Mouse (Mus musculus) brain, embryonic 14.5 days (tissue): Measurements from ENCODE around the gene Acbd3.

ENCODE experiments used
- CTCF ChIP-seq: fragments of 200-500 bp; IDR thresholded peaks from 2 replicates; pipeline ENCODE4 v1.5.1; 2012; ENCODE audit warnings: inconsistent platforms, mild to moderate bottlenecking, moderate library complexity, borderline replicate concordance; ENCODE audit not compliant: insufficient read depth, insufficient read length; ENCODE audit errors: extremely low read depth
- POLR2A ChIP-seq: fragments of 200-500 bp; IDR thresholded peaks from 2 replicates; pipeline ENCODE4 v1.6.1; 2012; ENCODE audit warnings: mild to moderate bottlenecking, inconsistent platforms, borderline replicate concordance; ENCODE audit not compliant: poor library complexity, insufficient read depth, insufficient read length, severe bottlenecking; ENCODE audit errors: extremely low read depth

- TF ChIP-seq CTCF (no peak), POLR2A (no peak)
Observed at GRCm38 (mm10) chr1:180723701-180724238, 2.1 kb upstream of the Acbd3 start.
